Mouse (Mus musculus): ENCODE measurements around the gene Gpd1l.

DNA sequence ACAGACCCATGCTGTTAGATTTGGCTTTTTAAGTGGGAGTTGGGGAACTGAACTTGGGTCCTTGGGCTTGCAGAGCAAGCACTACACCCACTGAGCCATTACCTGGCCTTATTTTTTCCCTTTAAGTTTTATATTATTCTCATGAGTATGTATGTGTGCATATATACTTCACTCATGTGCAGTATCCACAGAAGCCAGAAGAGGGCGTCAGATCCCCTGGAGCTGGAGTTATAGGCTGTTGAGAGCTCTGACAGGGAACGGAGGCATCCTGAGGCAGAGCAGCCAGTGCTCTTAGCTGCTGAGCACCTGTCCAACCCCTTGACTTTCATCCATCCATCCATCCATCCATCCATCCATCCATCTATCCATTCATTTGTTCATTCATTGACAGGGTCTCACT, 2.9 kb upstream of the Gpd1l start:
- TF ChIP-seq CTCF (IDR thresholded peaks at IDR 0.05) (no peak), EP300 (IDR thresholded peaks at IDR 0.05) (no peak)
